Mouse (Mus musculus): ENCODE results near the gene Poll. TPM values are rescaled to one million over a fixed set of nuclear protein-coding genes. Genes with fewer than 3 reads are reported as not detected.

Poll gene
- polyA plus RNA-seq, 1 experiment, result 13.4 TPM

GRCm38 (mm10) chr19:45527931-45528534, 32.3 kb downstream of the Poll start:
- no peak for TF ChIP-seq POLR2A (IDR thresholded peaks at IDR 0.05; ENCODE audit: insufficient read depth, low read length)
- no peak for TF ChIP-seq CTCF (IDR thresholded peaks at IDR 0.05; ENCODE audit: low read depth, low read length)
- no peak for TF ChIP-seq EP300 (IDR thresholded peaks at IDR 0.05; ENCODE audit: insufficient read depth, low read depth, low read length)
- no peaks in the 10 kb centered on the region for H3K27me3 ChIP-seq (ENCODE audit: control insufficient read depth, insufficient read depth, low read length, poor library complexity, severe bottlenecking)
- no peaks in the 10 kb centered on the region for H3K9me3 ChIP-seq (replicated peaks; ENCODE audit: control insufficient read depth, insufficient read depth, low read length, poor library complexity, severe bottlenecking)
- no peak overlapping the region for H3K4me3 ChIP-seq (ENCODE audit: low read depth, low read length)
- 0 out of 2 replicates have a peak, but pooled peaks cover 2% of the 10 kb centered on the region for H3K36me3 ChIP-seq (ENCODE audit: control insufficient read depth, insufficient read depth, low read length, poor library complexity, severe bottlenecking)
- no peak overlapping the region for H3K27ac ChIP-seq (ENCODE audit: insufficient read depth, low read length)
- no peak overlapping the region for H3K9ac ChIP-seq (ENCODE audit: low read depth, poor library complexity, severe bottlenecking)
- H3K4me1 ChIP-seq (ENCODE audit: control insufficient read depth, insufficient read depth, low read length), result no peaks in the 10 kb centered on the region

GRCm38 (mm10) chr19:45527382-45527781, 32.9 kb downstream of the Poll start:
- H3K9me3 ChIP-seq (replicated peaks; ENCODE audit: control insufficient read depth, insufficient read depth, low read length, poor library complexity, severe bottlenecking), result no peaks in the 10 kb centered on the region
- H3K4me1 ChIP-seq (ENCODE audit: control insufficient read depth, insufficient read depth, low read length), result no peaks in the 10 kb centered on the region
- H3K36me3 ChIP-seq (ENCODE audit: control insufficient read depth, insufficient read depth, low read length, poor library complexity, severe bottlenecking), result 0 out of 2 replicates have a peak, but pooled peaks cover 2% of the 10 kb centered on the region
- no peak overlapping the region for H3K27ac ChIP-seq (ENCODE audit: insufficient read depth, low read length)
- no peak overlapping the region for H3K9ac ChIP-seq (ENCODE audit: low read depth, poor library complexity, severe bottlenecking)
- H3K4me3 ChIP-seq (ENCODE audit: low read depth, low read length), result no peak overlapping the region
- H3K27me3 ChIP-seq (ENCODE audit: control insufficient read depth, insufficient read depth, low read length, poor library complexity, severe bottlenecking), result no peaks in the 10 kb centered on the region
- no peak for TF ChIP-seq EP300 (IDR thresholded peaks at IDR 0.05; ENCODE audit: insufficient read depth, low read depth, low read length)
- TF ChIP-seq POLR2A (IDR thresholded peaks at IDR 0.05; ENCODE audit: insufficient read depth, low read length), result no peak
- no peak for TF ChIP-seq CTCF (IDR thresholded peaks at IDR 0.05; ENCODE audit: low read depth, low read length)

- H3K4me1 ChIP-seq (ENCODE audit: control insufficient read depth, insufficient read depth, low read length), result no peaks in the 10 kb centered on the region
- H3K36me3 ChIP-seq (ENCODE audit: control insufficient read depth, insufficient read depth, low read length, poor library complexity, severe bottlenecking), result no peaks in the 10 kb centered on the region
- H3K9me3 ChIP-seq (replicated peaks; ENCODE audit: control insufficient read depth, insufficient read depth, low read length, poor library complexity, severe bottlenecking), result no peaks in the 10 kb centered on the region
- no peak overlapping the region for H3K27ac ChIP-seq (ENCODE audit: insufficient read depth, low read length)
- no peak for TF ChIP-seq CTCF (IDR thresholded peaks at IDR 0.05; ENCODE audit: low read depth, low read length)
- TF ChIP-seq POLR2A (IDR thresholded peaks at IDR 0.05; ENCODE audit: insufficient read depth, low read length), result no peak
- no peak for TF ChIP-seq EP300 (IDR thresholded peaks at IDR 0.05; ENCODE audit: insufficient read depth, low read depth, low read length)
- no peak overlapping the region for H3K4me3 ChIP-seq (ENCODE audit: low read depth, low read length)
- no peaks in the 10 kb centered on the region for H3K27me3 ChIP-seq (ENCODE audit: control insufficient read depth, insufficient read depth, low read length, poor library complexity, severe bottlenecking)
- H3K9ac ChIP-seq (ENCODE audit: low read depth, poor library complexity, severe bottlenecking), result no peak overlapping the region
Measured at GRCm38 (mm10) chr19:45516264-45516663, 44.1 kb downstream of the Poll start.

- H3K27me3 ChIP-seq (ENCODE audit: control insufficient read depth, insufficient read depth, low read length, poor library complexity, severe bottlenecking), result no peaks in the 10 kb centered on the region
- no peaks in the 10 kb centered on the region for H3K4me1 ChIP-seq (ENCODE audit: control insufficient read depth, insufficient read depth, low read length)
- TF ChIP-seq POLR2A (IDR thresholded peaks at IDR 0.05; ENCODE audit: insufficient read depth, low read length) (no peak), CTCF (IDR thresholded peaks at IDR 0.05; ENCODE audit: low read depth, low read length) (no peak), EP300 (IDR thresholded peaks at IDR 0.05; ENCODE audit: insufficient read depth, low read depth, low read length) (no peak)
- H3K27ac ChIP-seq (ENCODE audit: insufficient read depth, low read length), result no peak overlapping the region
- no peak overlapping the region for H3K9ac ChIP-seq (ENCODE audit: low read depth, poor library complexity, severe bottlenecking)
- H3K9me3 ChIP-seq (replicated peaks; ENCODE audit: control insufficient read depth, insufficient read depth, low read length, poor library complexity, severe bottlenecking), result no peaks in the 10 kb centered on the region
- no peaks in the 10 kb centered on the region for H3K36me3 ChIP-seq (ENCODE audit: control insufficient read depth, insufficient read depth, low read length, poor library complexity, severe bottlenecking)
- H3K4me3 ChIP-seq (ENCODE audit: low read depth, low read length), result no peak overlapping the region
Measured at GRCm38 (mm10) chr19:45515341-45515740, 45.0 kb downstream of the Poll start.

- TF ChIP-seq CTCF (IDR thresholded peaks at IDR 0.05; ENCODE audit: low read depth, low read length) (no peak), EP300 (IDR thresholded peaks at IDR 0.05; ENCODE audit: insufficient read depth, low read depth, low read length) (no peak), POLR2A (IDR thresholded peaks at IDR 0.05; ENCODE audit: insufficient read depth, low read length) (no peak)
- H3K36me3 ChIP-seq (ENCODE audit: control insufficient read depth, insufficient read depth, low read length, poor library complexity, severe bottlenecking), result no peaks in the 10 kb centered on the region
- H3K27me3 ChIP-seq (ENCODE audit: control insufficient read depth, insufficient read depth, low read length, poor library complexity, severe bottlenecking), result no peaks in the 10 kb centered on the region
Measured at GRCm38 (mm10) chr19:45511406-45511805, 48.9 kb downstream of the Poll start.

GRCm38 (mm10) chr19:45510680-45511079, 49.7 kb downstream of the Poll start:
- no peaks in the 10 kb centered on the region for H3K36me3 ChIP-seq (ENCODE audit: control insufficient read depth, insufficient read depth, low read length, poor library complexity, severe bottlenecking)
- no peak for TF ChIP-seq POLR2A (IDR thresholded peaks at IDR 0.05; ENCODE audit: insufficient read depth, low read length)
- no peak for TF ChIP-seq EP300 (IDR thresholded peaks at IDR 0.05; ENCODE audit: insufficient read depth, low read depth, low read length)
- TF ChIP-seq CTCF (IDR thresholded peaks at IDR 0.05; ENCODE audit: low read depth, low read length), result no peak
- H3K4me1 ChIP-seq (ENCODE audit: control insufficient read depth, insufficient read depth, low read length), result no peaks in the 10 kb centered on the region
- no peak overlapping the region for H3K9ac ChIP-seq (ENCODE audit: low read depth, poor library complexity, severe bottlenecking)
- H3K4me3 ChIP-seq (ENCODE audit: low read depth, low read length), result no peak overlapping the region
- no peaks in the 10 kb centered on the region for H3K9me3 ChIP-seq (replicated peaks; ENCODE audit: control insufficient read depth, insufficient read depth, low read length, poor library complexity, severe bottlenecking)
- H3K27ac ChIP-seq (ENCODE audit: insufficient read depth, low read length), result no peak overlapping the region
- H3K27me3 ChIP-seq (ENCODE audit: control insufficient read depth, insufficient read depth, low read length, poor library complexity, severe bottlenecking), result no peaks in the 10 kb centered on the region

More at GRCm38 (mm10) chr19:45511406-45511805, 48.9 kb downstream of the Poll start:
- no peaks in the 10 kb centered on the region for H3K9me3 ChIP-seq (replicated peaks; ENCODE audit: control insufficient read depth, insufficient read depth, low read length, poor library complexity, severe bottlenecking)
- no peaks in the 10 kb centered on the region for H3K4me1 ChIP-seq (ENCODE audit: control insufficient read depth, insufficient read depth, low read length)
- H3K27ac ChIP-seq (ENCODE audit: insufficient read depth, low read length), result no peak overlapping the region
- no peak overlapping the region for H3K9ac ChIP-seq (ENCODE audit: low read depth, poor library complexity, severe bottlenecking)
- H3K4me3 ChIP-seq (ENCODE audit: low read depth, low read length), result no peak overlapping the region

Measured in ES-Bruce4 (cell line).